Mouse (Mus musculus): ENCODE measurements at regions not wholly inside any gene's neighbourhood (a gene's known extent, or its start where the extent isn't known, plus 50 kb on each side); places are given as distances from the start of the nearest gene placed in this dataset.

GRCm38 (mm10) chr3:18988662-18989061 lies 639.8 kb downstream of the 1700064H15Rik start:
- in situ Hi-C loops (cut with MboI; ENCODE audit: low pct_ligation_motif_present, low pct_unique_long_range_greater_than_20kb, low sequenced_read_pairs) = no loop called here
- dilution Hi-C loops (cut with MboI; ENCODE audit: extremely low pct_ligation_motif_present, extremely low pct_unique_long_range_greater_than_20kb, low sequenced_read_pairs) = no loop called here

GRCm38 (mm10) chr3:18989577-18990240 lies 638.8 kb downstream of the 1700064H15Rik start:
- TF ChIP-seq BHLHE40 (IDR thresholded peaks at IDR 0.05; ENCODE audit: low read depth, low read length) (no peak), MEF2A (IDR thresholded peaks at IDR 0.05; ENCODE audit: borderline replicate concordance, low read depth, low read length) (no peak), PAX5 (IDR thresholded peaks at IDR 0.05; ENCODE audit: low read length) (no peak), CHD2 (IDR thresholded peaks at IDR 0.05; ENCODE audit: low read length) (no peak), POLR2A (IDR thresholded peaks at IDR 0.05; ENCODE audit: low read depth, low read length) (no peak), KAT2A (IDR thresholded peaks at IDR 0.05; ENCODE audit: insufficient replicate concordance, low read length) (no peak), ZKSCAN1 (IDR thresholded peaks at IDR 0.05; ENCODE audit: borderline replicate concordance, low read depth, low read length) (no peak), MXI1 (IDR thresholded peaks at IDR 0.05; ENCODE audit: low read depth, low read length) (no peak), NELFE (IDR thresholded peaks at IDR 0.05; ENCODE audit: low read depth, low read length) (no peak), CHD1 (IDR thresholded peaks at IDR 0.05; ENCODE audit: low read depth, low read length) (no peak), NRF1 (IDR thresholded peaks at IDR 0.05; ENCODE audit: low read depth, low read length) (no peak), TCF12 (IDR thresholded peaks at IDR 0.05; ENCODE audit: low read depth, low read length) (no peak), JUN (IDR thresholded peaks at IDR 0.05; ENCODE audit: insufficient read depth, low read depth, low read length) (no peak), MAZ (IDR thresholded peaks at IDR 0.05; ENCODE audit: low read depth, low read length) (no peak), UBTF (IDR thresholded peaks at IDR 0.05; ENCODE audit: low read depth, low read length) (no peak), E2F4 (IDR thresholded peaks at IDR 0.05; ENCODE audit: insufficient replicate concordance, low read depth, low read length) (no peak), SMC3 (IDR thresholded peaks at IDR 0.05; ENCODE audit: low read depth, low read length) (no peak), MAFK (IDR thresholded peaks at IDR 0.05; ENCODE audit: insufficient replicate concordance, low read length) (no peak)
- no peak overlapping the region for H3K27ac ChIP-seq (ENCODE audit: insufficient read depth, low read depth)
- no peaks in the 10 kb centered on the region for H3K79me2 ChIP-seq (replicated peaks; ENCODE audit: control insufficient read depth, extremely low read depth, insufficient read depth, poor library complexity, severe bottlenecking)
- no peaks in the 10 kb centered on the region for H3K27me3 ChIP-seq (replicated peaks)
- H3K36me3 ChIP-seq (replicated peaks in 1 of 2; ENCODE audit: control insufficient read depth in 1 of 2, insufficient read depth in 1 of 2, low read length in 1 of 2) = no peaks in the 10 kb centered on the region
- dilution Hi-C loops (cut with MboI; ENCODE audit: extremely low pct_ligation_motif_present, extremely low pct_unique_long_range_greater_than_20kb, low sequenced_read_pairs) = no loop called here
- no peak overlapping the region for H3K4me3 ChIP-seq (replicated peaks in 1 of 3; ENCODE audit: low read depth in 2 of 3, low read length in 2 of 3, poor library complexity in 1 of 3)
- H3K9me3 ChIP-seq (replicated peaks; ENCODE audit: low read length) = no peaks in the 10 kb centered on the region
- in situ Hi-C loops (cut with MboI; ENCODE audit: low pct_ligation_motif_present, low pct_unique_long_range_greater_than_20kb, low sequenced_read_pairs) = no loop called here
- H3K9ac ChIP-seq (ENCODE audit: insufficient read depth, low read depth) = no peak overlapping the region
- DNase-seq (ENCODE audit: extremely low read depth) = no peak
- peaks cover 0 to 2% of the 10 kb centered on the region in 2 experiments; a peak in 1 of 4 replicates for H3K4me1 ChIP-seq (ENCODE audit: control insufficient read depth in 1 of 2, insufficient read depth in 2 of 2)
- no peak overlapping the region for H3K4me2 ChIP-seq (ENCODE audit: insufficient read depth, low read depth, poor library complexity, severe bottlenecking)

More at GRCm38 (mm10) chr3:18988662-18989061, 639.8 kb downstream of the 1700064H15Rik start:
- Histone ChIP-seq H3K27me3 (replicated peaks) (no peaks in the 10 kb centered on the region), H3K4me2 (ENCODE audit: insufficient read depth, low read depth, poor library complexity, severe bottlenecking) (no peak overlapping the region), H3K9ac (ENCODE audit: insufficient read depth, low read depth) (no peak overlapping the region), H3K36me3 (replicated peaks in 1 of 2; ENCODE audit: control insufficient read depth in 1 of 2, insufficient read depth in 1 of 2, low read length in 1 of 2) (no peaks in the 10 kb centered on the region), H3K27ac (ENCODE audit: insufficient read depth, low read depth) (no peak overlapping the region), H3K79me2 (replicated peaks; ENCODE audit: control insufficient read depth, extremely low read depth, insufficient read depth, poor library complexity, severe bottlenecking) (no peaks in the 10 kb centered on the region), H3K4me1 (ENCODE audit: control insufficient read depth in 1 of 2, insufficient read depth in 2 of 2) (peaks cover 0 to 2% of the 10 kb centered on the region in 2 experiments; a peak in 1 of 4 replicates), H3K9me3 (replicated peaks; ENCODE audit: low read length) (no peaks in the 10 kb centered on the region), H3K4me3 (replicated peaks in 1 of 3; ENCODE audit: low read depth in 2 of 3, low read length in 2 of 3, poor library complexity in 1 of 3) (no peak overlapping the region)
- DNase-seq (ENCODE audit: extremely low read depth) = no peak
- TF ChIP-seq JUND (conservative IDR thresholded peaks at IDR 0.05; ENCODE audit: low read depth, low read length) = no peak
- no peak for TF ChIP-seq ETS1 (conservative IDR thresholded peaks at IDR 0.05; ENCODE audit: low read depth, low read length)
- TF ChIP-seq EP300 (IDR thresholded peaks at IDR 0.05; ENCODE audit: low read length) = no peak
- TF ChIP-seq SMC3 (IDR thresholded peaks at IDR 0.05; ENCODE audit: low read depth, low read length) = no peak
- no peak for TF ChIP-seq MEF2A (IDR thresholded peaks at IDR 0.05; ENCODE audit: borderline replicate concordance, low read depth, low read length)
- no peak for TF ChIP-seq POLR2A (IDR thresholded peaks at IDR 0.05; ENCODE audit: low read depth, low read length)
- no peak for TF ChIP-seq ZC3H11A (IDR thresholded peaks at IDR 0.05; ENCODE audit: low read depth, low read length)
- no peak for TF ChIP-seq MXI1 (IDR thresholded peaks at IDR 0.05; ENCODE audit: low read depth, low read length)
- TF ChIP-seq ELF1 (IDR thresholded peaks at IDR 0.05; ENCODE audit: low read depth, low read length) = no peak
- no peak for TF ChIP-seq SIN3A (IDR thresholded peaks at IDR 0.05; ENCODE audit: low read length)
- no peak for TF ChIP-seq UBTF (IDR thresholded peaks at IDR 0.05; ENCODE audit: low read depth, low read length)
- TF ChIP-seq KAT2A (IDR thresholded peaks at IDR 0.05; ENCODE audit: insufficient replicate concordance, low read length) = no peak
- no peak for TF ChIP-seq ZKSCAN1 (IDR thresholded peaks at IDR 0.05; ENCODE audit: borderline replicate concordance, low read depth, low read length)
- TF ChIP-seq CHD2 (IDR thresholded peaks at IDR 0.05; ENCODE audit: low read length) = no peak
- no peak for TF ChIP-seq CTCF (conservative IDR thresholded peaks at IDR 0.05 in 1 of 2, IDR thresholded peaks at IDR 0.05 in 1 of 2; ENCODE audit: low read depth in 2 of 2, low read length in 2 of 2)
- TF ChIP-seq TCF12 (IDR thresholded peaks at IDR 0.05; ENCODE audit: low read depth, low read length) = no peak
- TF ChIP-seq RCOR1 (conservative IDR thresholded peaks at IDR 0.05; ENCODE audit: low read depth, low read length) = no peak
- TF ChIP-seq NRF1 (IDR thresholded peaks at IDR 0.05; ENCODE audit: low read depth, low read length) = no peak
- TF ChIP-seq USF2 (conservative IDR thresholded peaks at IDR 0.05; ENCODE audit: low read depth, low read length) = no peak

All from CH12.LX (cell line).